Mouse (Mus musculus) kidney, embryonic 14.5 days (tissue): Measurements from ENCODE around the gene Zfp454. TPM values are rescaled to one million over a fixed set of nuclear protein-coding genes. Genes with fewer than 3 reads are reported as not detected.

Source experiments
- ATAC-seq: fragments of 200-750 bp; cut with Nextera tagmentation; 2 replicates; pipeline ENCODE4 v1.8.0; 2017; ENCODE audit warnings: moderate number of reproducible peaks, mild to moderate bottlenecking, moderate TSS enrichment, moderate library complexity; ENCODE audit not compliant: low FRiP score, low TSS enrichment
- H3K27ac ChIP-seq: fragments of 300-500 bp; sonication (generic); 2 replicates; pipeline ENCODE4 v1.5.1; 2014; ENCODE audit warnings: low read depth, mild to moderate bottlenecking, low read length, moderate library complexity, mixed read lengths
- H3K27me3 ChIP-seq: fragments of 300-500 bp; sonication (generic); 2 replicates; pipeline ENCODE4 v1.6.1; 2014; ENCODE audit warnings: mild to moderate bottlenecking, low read length; ENCODE audit not compliant: control insufficient read depth, insufficient read depth
- H3K36me3 ChIP-seq: fragments of 300-500 bp; sonication (generic); 2 replicates; pipeline ENCODE4 v1.6.1; 2014; ENCODE audit warnings: low read length, mixed read lengths; ENCODE audit not compliant: control insufficient read depth, insufficient read depth
- H3K4me1 ChIP-seq: fragments of 300-500 bp; sonication (generic); 2 replicates; pipeline ENCODE4 v1.6.1; 2014; ENCODE audit warnings: low read length, mixed read lengths; ENCODE audit not compliant: control insufficient read depth, insufficient read depth
- H3K4me2 ChIP-seq: fragments of 300-500 bp; sonication (generic); replicated peaks from 2 replicates; pipeline ENCODE4 v1.6.1; 2014; ENCODE audit warnings: low read depth, mild to moderate bottlenecking, low read length
- H3K4me3 ChIP-seq: fragments of 300-500 bp; sonication (generic); 2 replicates; pipeline ENCODE4 v1.5.1; 2014; ENCODE audit warnings: mild to moderate bottlenecking, low read length
- H3K9ac ChIP-seq: fragments of 300-500 bp; sonication (generic); 2 replicates; pipeline ENCODE4 v1.6.1; 2014; ENCODE audit warnings: low read depth, mild to moderate bottlenecking, low read length, moderate library complexity
- H3K9me3 ChIP-seq: fragments of 300-500 bp; sonication (generic); 2 replicates; pipeline ENCODE4 v1.6.1; 2016; ENCODE audit warnings: low read length; ENCODE audit not compliant: control insufficient read depth
- WGBS: fragments of 180-500 bp; shearing (Covaris S2); extraction: QIAGEN DNeasy Blood & Tissue Kit; methylation state at CpG from one replicate; pipeline ENCODE4 v1.1.7; 2014; 5-methylcytosine and 5-hydroxymethylcytosine counted together
- polyA plus RNA-seq: library from polyadenylated mRNA; unstranded; fragments of >200 nt; fragmentation: Nextera tagmentation; extraction: Ambion mirVana; gene quantifications from 2 replicates; pipeline ENCODE4 v1.2.1, GENCODE M21; 2014

Zfp454 gene
- polyA plus RNA-seq, 1 experiment from 2014 or later: 8.3 TPM

DNA sequence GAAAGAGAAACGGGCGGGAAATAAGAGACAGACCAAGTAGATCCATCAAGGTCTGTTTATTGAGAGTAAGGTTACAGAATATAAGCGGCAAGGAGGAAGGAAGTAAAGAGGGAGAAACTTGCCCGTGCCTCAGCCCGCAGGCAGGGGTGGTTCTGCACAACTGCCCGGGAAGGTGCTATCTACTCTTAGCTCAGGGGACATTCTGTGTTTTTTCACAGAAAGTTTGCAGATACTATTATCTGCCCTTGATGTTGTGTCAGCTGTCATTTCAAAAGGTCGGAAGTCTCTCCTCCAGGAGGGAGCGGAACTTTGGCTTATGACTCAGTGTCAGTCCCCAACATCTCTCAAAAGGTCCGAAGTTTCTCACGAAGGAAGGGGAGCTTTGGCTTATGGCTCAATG, 38.1 kb downstream of the Zfp454 start:
- Histone ChIP-seq H3K9me3 (no peaks in the 10 kb centered on the region), H3K27me3 (peaks cover 45% of the 10 kb centered on the region), H3K4me3 (no peak overlapping the region), H3K4me2 (no peak overlapping the region), H3K27ac (no peak overlapping the region), H3K9ac (no peak overlapping the region), H3K36me3 (no peaks in the 10 kb centered on the region), H3K4me1 (peaks cover 12% of the 10 kb centered on the region)
- 2% methylated on average over 10 of the region's 10 CpGs for WGBS
- ATAC-seq: no peak

DNA sequence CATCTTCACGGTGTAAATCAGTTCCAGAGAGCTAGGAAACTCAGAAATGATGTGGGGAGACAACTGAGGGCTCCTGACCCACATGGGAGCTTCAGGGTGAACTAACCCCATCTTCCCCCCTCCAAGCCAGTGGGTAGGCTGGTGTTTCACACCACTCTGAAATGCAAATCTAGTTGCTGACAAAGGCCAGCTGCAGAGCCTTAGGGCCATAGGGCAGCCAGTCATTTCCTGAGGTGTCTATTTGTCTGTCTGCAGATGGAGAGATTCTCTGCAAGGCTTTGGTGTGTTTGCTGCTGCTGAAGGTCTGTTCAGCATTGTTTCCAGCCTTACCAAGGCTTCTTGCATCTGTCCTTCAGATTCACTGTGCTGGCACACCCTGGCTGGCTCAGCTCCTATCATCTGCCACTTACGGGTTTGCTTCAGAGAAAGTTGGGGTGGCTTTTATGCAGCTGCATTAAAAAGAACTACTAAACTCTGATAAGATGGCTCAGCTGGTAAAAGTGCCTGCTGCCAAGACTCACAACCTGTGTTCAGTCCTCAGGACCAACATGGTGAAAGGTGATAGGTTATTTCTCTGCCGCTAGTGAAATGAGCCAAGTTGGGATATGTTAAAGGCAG, 38.8 kb downstream of the Zfp454 start:
- Histone ChIP-seq H3K27me3 (peaks cover 45% of the 10 kb centered on the region), H3K9me3 (no peaks in the 10 kb centered on the region), H3K4me1 (peaks cover 12% of the 10 kb centered on the region), H3K27ac (no peak overlapping the region), H3K4me2 (no peak overlapping the region), H3K9ac (no peak overlapping the region), H3K4me3 (no peak overlapping the region), H3K36me3 (no peaks in the 10 kb centered on the region)
- WGBS: 29% methylated on average over 3 of the region's 3 CpGs
- ATAC-seq: no peak

DNA sequence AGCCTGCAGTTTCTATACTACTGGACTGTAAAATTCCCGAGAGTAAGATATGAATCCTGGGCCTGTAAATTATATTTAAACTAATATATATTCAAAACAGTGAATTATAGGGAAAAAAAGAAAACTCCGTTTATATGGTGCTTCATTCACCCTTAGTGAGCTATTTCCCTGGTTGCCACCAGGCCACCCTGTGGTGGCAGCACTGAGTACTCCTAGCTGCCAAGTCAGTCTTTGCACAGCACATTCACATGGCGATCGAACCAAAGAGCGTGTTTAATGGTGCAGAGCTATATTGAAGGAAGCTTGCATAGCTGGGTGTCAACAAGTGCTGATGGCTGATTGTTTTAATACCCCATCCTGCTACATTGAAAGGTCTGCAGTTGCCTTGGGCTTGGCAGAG, 40.4 kb downstream of the Zfp454 start:
- peaks cover 12% of the 10 kb centered on the region for H3K4me1 ChIP-seq
- no peak overlapping the region for H3K9ac ChIP-seq
- H3K27ac ChIP-seq: no peak overlapping the region
- no peak for ATAC-seq
- peaks cover 40% of the 10 kb centered on the region for H3K27me3 ChIP-seq
- H3K4me3 ChIP-seq: no peak overlapping the region
- no peaks in the 10 kb centered on the region for H3K9me3 ChIP-seq
- WGBS: 74% methylated on average over 5 of the region's 5 CpGs
- H3K36me3 ChIP-seq: no peaks in the 10 kb centered on the region
- H3K4me2 ChIP-seq: no peak overlapping the region

DNA sequence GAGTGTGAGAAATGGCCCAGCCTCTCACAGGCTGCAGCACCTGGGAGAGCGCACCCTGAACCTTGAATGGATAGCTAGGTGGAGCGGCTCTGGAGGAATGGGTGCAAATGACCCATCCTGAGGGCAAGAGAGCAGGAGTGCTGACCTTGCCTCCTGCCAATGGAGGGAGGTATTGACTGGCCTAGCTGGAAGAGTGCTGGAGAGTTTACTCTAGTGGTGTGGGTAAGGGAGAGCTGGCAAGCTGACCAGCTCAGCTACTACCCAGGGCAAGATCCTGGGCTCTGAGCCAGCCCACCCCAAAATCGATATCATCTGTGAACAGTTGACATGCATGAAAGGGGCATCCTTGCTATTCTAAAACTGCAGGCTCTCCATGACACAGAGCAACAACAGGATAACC, 41.5 kb downstream of the Zfp454 start:
- Histone ChIP-seq H3K27me3 (peaks cover 29% of the 10 kb centered on the region), H3K4me1 (peaks cover 5% of the 10 kb centered on the region), H3K27ac (no peak overlapping the region), H3K4me2 (no peak overlapping the region), H3K4me3 (no peak overlapping the region), H3K9ac (no peak overlapping the region), H3K36me3 (no peaks in the 10 kb centered on the region), H3K9me3 (no peaks in the 10 kb centered on the region)
- WGBS: 88% methylated on average over 3 of the region's 3 CpGs
- ATAC-seq: no peak

DNA sequence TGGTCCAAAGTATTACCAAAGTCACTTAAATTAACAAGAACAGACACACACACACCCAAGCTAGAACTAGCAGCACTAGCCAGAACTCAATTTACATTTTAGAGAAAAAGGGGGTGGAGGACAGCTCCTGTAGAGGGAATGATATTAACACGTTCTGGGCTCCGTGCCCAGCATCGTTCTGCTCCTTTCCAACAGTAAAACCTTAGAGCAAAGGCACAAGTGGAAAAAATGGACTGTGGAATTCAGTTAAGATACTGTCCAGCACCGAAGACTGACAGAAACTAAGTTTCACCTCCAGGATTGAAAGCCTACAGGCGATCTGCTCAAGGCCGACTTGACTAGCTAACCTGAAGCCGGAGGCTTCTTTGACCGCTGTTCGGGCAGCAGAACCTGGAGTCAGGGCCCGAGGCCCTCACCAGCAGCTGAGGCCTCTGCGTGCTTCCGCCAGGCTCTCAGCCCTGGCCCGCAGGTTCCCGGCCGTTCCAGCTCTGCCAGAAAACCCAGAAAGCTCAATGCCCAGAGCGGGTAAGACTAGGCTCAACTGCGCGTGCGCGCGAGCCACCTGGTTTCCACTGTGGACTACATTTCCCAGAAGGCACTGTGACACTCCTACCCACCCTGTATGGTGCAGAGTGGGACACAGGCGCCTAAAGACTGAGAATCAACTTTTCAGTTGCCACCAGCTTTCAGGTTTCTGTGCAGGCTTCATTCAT, 46.3 kb downstream of the Zfp454 start, which contains the start of gene Zfp879:
TSS of gene Zfp879 (minus strand) at position 530 of the 713 bp plus-strand sequence.
- peak; percentile 97 for ATAC-seq
- Histone ChIP-seq H3K27me3 (no peaks in the 10 kb centered on the region), H3K4me3 (peak within 1 kb of the TSS; percentile 33), H3K36me3 (no peaks in the 10 kb centered on the region), H3K9me3 (no peaks in the 10 kb centered on the region), H3K9ac (peak within 1 kb of the TSS; percentile 53), H3K4me2 (peak within 1 kb of the TSS; percentile 54), H3K27ac (peak within 1 kb of the TSS; percentile 51; the same call in 1 of the 2 replicates), H3K4me1 (no peaks in the 10 kb centered on the region)
- whole genome bisulfite sequencing: 18% methylated on average over 22 of the region's 22 CpGs

DNA sequence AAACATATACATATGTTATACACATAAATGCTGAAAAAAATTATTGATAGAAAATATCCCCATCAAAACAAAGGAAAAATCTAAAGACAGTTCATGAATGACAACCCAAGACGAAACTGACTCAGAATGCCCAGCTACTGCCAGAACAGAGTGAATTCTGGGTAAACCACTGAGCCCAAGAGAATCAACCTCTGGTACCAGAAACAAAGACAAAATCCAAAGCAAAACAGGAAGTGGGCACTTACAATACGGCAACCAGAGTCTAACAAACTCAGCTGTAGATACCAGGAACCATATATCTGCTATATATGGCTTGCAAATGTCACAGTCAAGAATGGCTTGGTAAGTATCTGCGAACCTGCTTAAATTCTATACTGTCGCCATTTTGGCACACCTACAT, 51.7 kb downstream of the Zfp454 start:
- Histone ChIP-seq H3K4me3 (no peak overlapping the region), H3K9ac (no peak overlapping the region), H3K27me3 (no peaks in the 10 kb centered on the region), H3K4me2 (no peak overlapping the region), H3K27ac (no peak overlapping the region), H3K4me1 (no peaks in the 10 kb centered on the region), H3K36me3 (peaks cover 5% of the 10 kb centered on the region; the same call in 1 of the 2 replicates), H3K9me3 (peaks cover 12% of the 10 kb centered on the region; the same call in 1 of the 2 replicates)
- WGBS: 92% methylated on average over 4 of the region's 4 CpGs
- no peak for ATAC-seq

DNA sequence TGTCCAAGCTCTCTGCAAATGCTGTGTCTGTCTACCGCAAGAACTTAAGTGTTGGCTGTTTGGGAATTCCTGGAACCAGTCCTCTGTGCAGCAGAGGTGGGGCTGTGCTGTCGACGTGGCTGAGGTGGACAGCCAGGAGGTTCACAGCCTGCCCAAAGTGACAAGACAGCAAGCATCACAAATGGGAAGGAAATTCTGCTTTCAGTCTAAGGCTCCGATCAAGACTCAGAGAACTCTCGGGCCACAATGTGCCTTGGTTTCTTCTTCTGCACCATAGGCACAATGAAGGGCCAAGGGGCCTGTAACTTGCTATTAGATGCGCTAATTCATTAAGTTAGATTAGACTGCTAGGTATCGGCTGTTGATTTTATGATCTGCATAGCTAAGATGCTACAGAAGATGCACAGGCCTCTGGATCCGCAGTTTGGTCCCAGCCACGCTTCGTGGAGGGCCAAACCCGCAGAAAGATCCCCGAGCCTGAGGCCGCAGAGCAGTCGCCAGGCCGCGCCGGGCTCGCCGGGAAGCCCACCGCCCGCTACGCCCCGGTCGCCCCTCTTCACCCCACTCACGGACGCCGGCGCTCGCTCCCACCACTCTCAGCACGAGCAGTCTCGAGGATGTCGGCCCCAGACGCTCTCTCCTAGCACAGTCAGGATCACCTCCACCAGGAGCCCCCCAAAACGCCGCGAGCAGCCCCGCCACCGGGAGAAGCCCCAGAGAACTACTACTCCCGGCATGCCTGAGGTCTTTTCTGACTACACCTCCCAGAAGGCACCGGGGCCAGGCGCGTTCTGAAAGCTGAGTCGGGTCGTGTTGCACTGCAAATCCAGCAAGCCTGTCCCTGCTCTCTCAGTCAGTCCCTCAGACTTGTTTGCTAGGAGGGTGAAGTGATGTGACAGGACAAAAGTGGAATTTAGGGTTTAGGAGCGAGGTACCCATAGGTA, 60.2 kb downstream of the Zfp454 start, which contains the start of gene Zfp354c:
TSS of gene Zfp354c (minus strand) at position 715 of the 944 bp plus-strand sequence.
- H3K4me2 ChIP-seq: peak within 1 kb of the TSS; percentile 48
- H3K9me3 ChIP-seq: peaks cover under 1% of the 10 kb centered on the region; the same call in 1 of the 2 replicates
- peak within 1 kb of the TSS; percentile 89 for H3K4me3 ChIP-seq
- no peak within 1 kb of the TSS for H3K27ac ChIP-seq
- H3K36me3 ChIP-seq: peaks cover 32% of the 10 kb centered on the region
- no peaks in the 10 kb centered on the region for H3K27me3 ChIP-seq
- H3K9ac ChIP-seq: peak within 1 kb of the TSS; percentile 85
- 0 out of 2 replicates have a peak, but pooled peaks cover 5% of the 10 kb centered on the region for H3K4me1 ChIP-seq
- ATAC-seq: peak; percentile 98
- 1% methylated on average over 38 of the region's 45 CpGs for WGBS

DNA sequence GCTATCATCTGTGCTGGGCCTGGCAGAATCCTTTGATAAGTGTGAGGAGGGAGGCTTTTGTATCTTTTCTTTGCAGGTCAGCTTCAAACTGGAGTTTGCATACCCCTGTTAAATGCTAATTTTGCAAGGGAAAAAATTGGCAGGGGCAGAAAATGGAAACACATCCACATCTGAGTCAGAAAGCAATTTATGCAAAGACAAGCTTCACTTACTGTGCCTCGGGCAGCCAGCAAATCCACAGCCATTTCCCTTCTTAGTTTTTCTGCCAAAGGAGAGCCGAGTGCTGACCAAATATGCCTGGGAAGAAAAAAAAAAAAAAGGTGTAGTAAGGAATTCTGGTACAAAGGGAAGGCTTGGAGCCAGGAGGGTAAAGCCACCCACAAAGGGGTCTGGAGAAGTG, 61.2 kb downstream of the Zfp454 start:
- H3K36me3 ChIP-seq: peaks cover 40% of the 10 kb centered on the region
- peak overlapping the region; percentile 48 for H3K4me2 ChIP-seq
- ATAC-seq: no peak
- 0 out of 2 replicates have a peak, but pooled peaks cover 5% of the 10 kb centered on the region for H3K4me1 ChIP-seq
- peak overlapping the region; percentile 85; the same call in 1 of the 2 replicates for H3K9ac ChIP-seq
- 60% methylated on average over 2 of the region's 2 CpGs for WGBS
- no peaks in the 10 kb centered on the region for H3K27me3 ChIP-seq
- H3K27ac ChIP-seq: no peak overlapping the region
- H3K9me3 ChIP-seq: no peaks in the 10 kb centered on the region
- peak overlapping the region; percentile 89 for H3K4me3 ChIP-seq
